Mouse (Mus musculus) heart, embryonic 16.5 days (tissue): ENCODE results near the gene Tmem165. TPM values are rescaled to one million over a fixed set of nuclear protein-coding genes. Genes with fewer than 3 reads are reported as not detected.

Source experiments
- ATAC-seq: fragments of 200-750 bp; cut with Nextera tagmentation; replicated peaks from 2 replicates; pipeline ENCODE4 v1.8.0; 2017; ENCODE audit warnings: moderate number of reproducible peaks; ENCODE audit not compliant: insufficient read depth, low FRiP score; ENCODE audit errors: extremely low read depth
- H3K27ac ChIP-seq: fragments of 300-500 bp; sonication (generic); 2 replicates; pipeline ENCODE4 v1.5.1; 2014; ENCODE audit warnings: mild to moderate bottlenecking, low read length, control low read depth, moderate library complexity
- H3K27me3 ChIP-seq: fragments of 300-500 bp; sonication (generic); 2 replicates; pipeline ENCODE4 v1.6.1; 2014; ENCODE audit warnings: low read length, mixed read lengths; ENCODE audit not compliant: control insufficient read depth, insufficient read depth
- H3K36me3 ChIP-seq: fragments of 300-500 bp; sonication (generic); 2 replicates; pipeline ENCODE4 v1.6.1; 2014; ENCODE audit not compliant: control insufficient read depth, insufficient read depth
- H3K4me1 ChIP-seq: fragments of 300-500 bp; sonication (generic); 2 replicates; pipeline ENCODE4 v1.6.1; 2014; ENCODE audit warnings: low read length, mixed read lengths; ENCODE audit not compliant: control insufficient read depth, insufficient read depth
- H3K4me2 ChIP-seq: fragments of 300-500 bp; sonication (generic); 2 replicates; pipeline ENCODE4 v1.6.1; 2014; ENCODE audit warnings: low read depth, mild to moderate bottlenecking, control low read depth, low read length
- H3K4me3 ChIP-seq: fragments of 300-500 bp; sonication (generic); 2 replicates; pipeline ENCODE4 v1.5.1; 2014; ENCODE audit warnings: mild to moderate bottlenecking, control low read depth, low read length
- H3K9ac ChIP-seq: fragments of 300-500 bp; sonication (generic); 2 replicates; pipeline ENCODE4 v1.6.1; 2014; ENCODE audit warnings: low read length, control low read depth
- H3K9me3 ChIP-seq: fragments of 300-500 bp; sonication (generic); replicated peaks from 2 replicates; pipeline ENCODE4 v1.6.1; 2016; ENCODE audit warnings: low read length; ENCODE audit not compliant: control insufficient read depth
- WGBS: fragments of 180-500 bp; shearing (Covaris S2); extraction: QIAGEN DNeasy Blood & Tissue Kit; methylation state at CpG from one replicate; pipeline ENCODE4 v1.1.7; 2014; 5-methylcytosine and 5-hydroxymethylcytosine counted together
- polyA plus RNA-seq: library from polyadenylated mRNA; unstranded; fragments of >200 nt; fragmentation: Nextera tagmentation; extraction: Ambion mirVana; gene quantifications from 2 replicates; pipeline ENCODE4 v1.2.1, GENCODE M21; 2015

The Tmem165 gene
- polyA plus RNA-seq, 1 experiment from 2014 or later = 58.8 TPM

- 89% methylated on average over 13 of the region's 13 CpGs for WGBS
- Histone ChIP-seq H3K9ac (no peak overlapping the region), H3K4me3 (no peak overlapping the region), H3K27me3 (no peaks in the 10 kb centered on the region), H3K4me1 (peaks cover 4% of the 10 kb centered on the region), H3K4me2 (no peak overlapping the region), H3K36me3 (peaks cover 20% of the 10 kb centered on the region), H3K9me3 (no peaks in the 10 kb centered on the region), H3K27ac (no peak overlapping the region)
- ATAC-seq = no peak
Measured at GRCm38 (mm10) chr5:76199346-76199745, 15.7 kb downstream of the Tmem165 start.

- H3K27ac ChIP-seq = no peak overlapping the region
- no peak overlapping the region for H3K4me3 ChIP-seq
- no peak overlapping the region for H3K9ac ChIP-seq
- no peaks in the 10 kb centered on the region for H3K9me3 ChIP-seq
- peaks cover 44% of the 10 kb centered on the region for H3K36me3 ChIP-seq
- H3K4me2 ChIP-seq = no peak overlapping the region
- no peak for ATAC-seq
- H3K27me3 ChIP-seq = no peaks in the 10 kb centered on the region
- H3K4me1 ChIP-seq = no peaks in the 10 kb centered on the region
- WGBS = 68% methylated on average over 3 of the region's 3 CpGs
Measured at GRCm38 (mm10) chr5:76203171-76203570, 19.5 kb downstream of the Tmem165 start.

GRCm38 (mm10) chr5:76205886-76206285, 22.2 kb downstream of the Tmem165 start:
- ATAC-seq = no peak

DNA sequence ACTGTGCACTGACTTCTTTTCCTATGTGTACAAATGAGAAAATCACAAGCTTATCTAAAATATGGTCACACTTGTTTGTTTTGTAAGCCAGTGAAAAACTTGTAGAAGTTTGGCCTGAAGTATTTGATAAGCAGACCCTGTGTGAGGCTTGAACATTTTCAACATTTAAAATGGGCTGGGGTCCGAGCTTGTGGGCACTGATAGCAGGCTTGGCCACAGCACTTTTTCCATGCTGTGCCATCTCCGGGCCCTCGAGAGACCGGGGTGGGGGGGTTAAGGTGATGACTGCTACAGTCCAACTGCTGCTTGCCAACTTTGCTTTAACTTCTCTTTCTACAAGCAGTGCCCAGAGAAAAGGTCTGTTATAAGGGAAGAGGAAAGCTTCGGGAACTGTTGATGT, 24.4 kb downstream of the Tmem165 start:
- ATAC-seq = no peak
- 77% methylated on average over 5 of the region's 5 CpGs for WGBS

More at GRCm38 (mm10) chr5:76205886-76206285, 22.2 kb downstream of the Tmem165 start:
- Histone ChIP-seq H3K27ac (no peak overlapping the region), H3K36me3 (peaks cover 39% of the 10 kb centered on the region), H3K4me2 (no peak overlapping the region), H3K9me3 (no peaks in the 10 kb centered on the region), H3K4me1 (no peaks in the 10 kb centered on the region), H3K9ac (no peak overlapping the region), H3K4me3 (no peak overlapping the region), H3K27me3 (no peaks in the 10 kb centered on the region)
- WGBS = 95% methylated on average over 2 of the region's 2 CpGs

DNA sequence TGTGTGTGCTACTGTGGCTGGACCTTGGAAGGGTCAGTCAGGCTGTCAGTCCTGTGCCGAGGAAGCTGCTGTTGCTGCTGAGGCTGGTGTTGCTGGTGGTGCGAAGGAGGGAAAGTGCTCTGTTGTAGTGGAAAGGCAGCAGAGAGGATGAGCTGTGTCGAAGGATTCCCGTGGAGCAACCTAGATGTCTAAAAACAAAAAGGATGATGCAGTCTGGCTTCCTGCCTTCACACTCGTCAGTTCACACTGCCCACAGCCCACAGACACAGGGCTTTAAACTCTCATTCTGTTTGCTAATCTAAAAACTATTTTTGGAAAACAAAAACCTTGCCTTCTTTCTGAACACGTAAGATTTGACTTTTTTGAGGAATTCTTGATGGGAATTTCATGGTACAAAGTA, 33.0 kb downstream of the Tmem165 start:
- 47% methylated on average over 6 of the region's 6 CpGs for WGBS
- ATAC-seq = no peak
- Histone ChIP-seq H3K4me1 (0 out of 2 replicates have a peak, but pooled peaks cover 3% of the 10 kb centered on the region), H3K9ac (no peak overlapping the region), H3K27me3 (no peaks in the 10 kb centered on the region), H3K9me3 (no peaks in the 10 kb centered on the region), H3K4me2 (no peak overlapping the region), H3K4me3 (no peak overlapping the region), H3K36me3 (peaks cover 3% of the 10 kb centered on the region; the same call in 1 of the 2 replicates), H3K27ac (no peak overlapping the region)

More for the DNA sequence above, 24.4 kb downstream of the Tmem165 start:
- Histone ChIP-seq H3K36me3 (peaks cover 42% of the 10 kb centered on the region), H3K4me3 (no peak overlapping the region), H3K4me1 (no peaks in the 10 kb centered on the region), H3K27me3 (no peaks in the 10 kb centered on the region), H3K27ac (no peak overlapping the region), H3K9ac (no peak overlapping the region), H3K9me3 (no peaks in the 10 kb centered on the region), H3K4me2 (no peak overlapping the region)

DNA sequence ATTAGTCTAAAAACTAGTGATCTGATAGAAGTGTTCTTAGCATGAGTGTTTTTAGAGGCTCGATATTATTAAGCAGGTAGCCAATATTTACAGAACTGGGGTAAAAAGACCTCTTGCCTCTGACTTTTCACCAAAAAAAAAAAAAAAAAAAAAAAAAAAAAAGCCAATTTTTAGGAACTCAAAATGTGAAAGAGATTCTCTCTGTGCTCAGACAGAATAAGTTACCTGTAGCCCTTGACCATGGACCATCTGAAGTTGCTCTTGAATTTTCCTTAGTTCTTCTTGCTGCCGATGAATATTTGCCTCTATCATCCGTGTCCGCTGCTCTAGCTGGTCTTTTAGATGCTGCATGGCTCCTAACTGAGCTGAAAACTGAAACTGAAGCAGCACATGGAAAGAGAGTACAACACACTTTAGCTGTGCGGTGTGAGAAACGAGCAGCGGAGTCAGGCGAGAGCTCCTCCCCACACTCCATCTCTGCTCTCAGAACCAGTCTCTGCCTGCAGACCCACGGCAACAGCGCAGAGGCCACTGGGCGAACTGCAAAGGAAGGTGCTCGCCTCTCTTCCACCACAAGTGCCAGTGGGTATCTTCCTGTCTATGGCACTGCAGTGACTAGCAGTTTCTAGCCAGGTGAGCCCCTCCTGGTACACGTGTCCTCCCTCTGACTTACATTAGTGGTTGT, 47.6 kb downstream of the Tmem165 start:
- no peaks in the 10 kb centered on the region for H3K9me3 ChIP-seq
- no peaks in the 10 kb centered on the region for H3K27me3 ChIP-seq
- peaks cover 37% of the 10 kb centered on the region for H3K36me3 ChIP-seq
- WGBS = 92% methylated on average over 13 of the region's 13 CpGs
- H3K27ac ChIP-seq = no peak overlapping the region
- H3K9ac ChIP-seq = no peak overlapping the region
- no peak for ATAC-seq
- H3K4me2 ChIP-seq = no peak overlapping the region
- H3K4me1 ChIP-seq = no peaks in the 10 kb centered on the region
- no peak overlapping the region for H3K4me3 ChIP-seq

DNA sequence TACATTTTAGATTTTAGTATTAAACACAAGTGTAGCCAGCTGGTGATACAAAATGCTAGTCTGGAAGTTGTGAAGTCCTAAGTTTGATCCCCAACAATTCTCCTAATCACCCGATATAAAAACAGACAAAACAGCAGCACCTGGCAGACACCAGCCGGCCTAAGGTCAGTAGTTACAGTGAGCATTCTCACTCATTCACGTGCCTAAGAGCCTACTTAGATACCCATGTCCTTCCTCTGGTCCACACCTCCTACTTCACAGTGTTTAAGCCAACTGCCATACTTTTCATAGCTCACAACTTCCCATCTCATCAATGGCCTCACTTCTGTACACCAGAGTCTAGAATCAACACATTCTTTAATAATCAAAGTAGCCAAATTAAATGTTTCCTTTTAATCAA, 59.6 kb downstream of the Tmem165 start:
- WGBS = 76% methylated on average over 3 of the region's 3 CpGs
- Histone ChIP-seq H3K27me3 (no peaks in the 10 kb centered on the region), H3K9ac (no peak overlapping the region), H3K9me3 (no peaks in the 10 kb centered on the region), H3K4me2 (no peak overlapping the region), H3K27ac (no peak overlapping the region), H3K4me1 (no peaks in the 10 kb centered on the region), H3K36me3 (peaks cover 14% of the 10 kb centered on the region), H3K4me3 (no peak overlapping the region)
- no peak for ATAC-seq

DNA sequence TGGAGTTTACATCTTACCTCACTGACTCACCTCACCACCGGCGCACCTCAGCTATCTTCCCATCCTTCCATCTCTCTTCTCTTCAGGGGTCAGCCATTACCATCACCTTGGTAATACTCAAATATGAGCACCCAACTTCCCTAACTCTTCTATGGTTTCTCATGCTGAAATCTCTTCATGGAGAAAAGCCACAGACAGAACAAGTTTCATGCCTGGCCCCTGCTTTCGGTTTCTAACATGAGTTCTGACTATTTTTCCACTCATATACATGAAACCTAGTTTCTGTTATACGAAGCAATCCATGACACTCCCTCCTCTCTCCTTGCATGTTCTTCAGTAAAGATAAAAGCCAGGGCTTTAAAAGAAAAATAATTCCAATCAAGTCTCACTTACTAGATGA, 60.2 kb downstream of the Tmem165 start:
- no peak for ATAC-seq

GRCm38 (mm10) chr5:76244430-76244829, 60.8 kb downstream of the Tmem165 start:
- Histone ChIP-seq H3K36me3 (peaks cover 14% of the 10 kb centered on the region), H3K4me2 (no peak overlapping the region), H3K9me3 (no peaks in the 10 kb centered on the region), H3K27ac (no peak overlapping the region), H3K27me3 (no peaks in the 10 kb centered on the region), H3K4me3 (no peak overlapping the region), H3K4me1 (no peaks in the 10 kb centered on the region), H3K9ac (no peak overlapping the region)
- ATAC-seq = no peak
- WGBS = 94% methylated on average over 10 of the region's 10 CpGs

More for the DNA sequence above, 60.2 kb downstream of the Tmem165 start:
- no peaks in the 10 kb centered on the region for H3K4me1 ChIP-seq
- H3K9ac ChIP-seq = no peak overlapping the region
- no peak overlapping the region for H3K27ac ChIP-seq
- H3K9me3 ChIP-seq = no peaks in the 10 kb centered on the region
- no peak overlapping the region for H3K4me2 ChIP-seq
- H3K27me3 ChIP-seq = no peaks in the 10 kb centered on the region
- 92% methylated on average over 4 of the region's 4 CpGs for WGBS
- H3K4me3 ChIP-seq = no peak overlapping the region
- H3K36me3 ChIP-seq = peaks cover 14% of the 10 kb centered on the region
